Mouse (Mus musculus): ENCODE results near the gene Cubn. TPM values are rescaled to one million over a fixed set of nuclear protein-coding genes. Genes with fewer than 3 reads are reported as not detected.

The Cubn gene
- polyA plus RNA-seq, 1 experiment from 2014 or later: 0.32 TPM

- no peak for ATAC-seq (replicated peaks; ENCODE audit: insufficient number of reproducible peaks, low FRiP score, low TSS enrichment, low read depth)
- WGBS: 94% methylated on average over 4 of the region's 4 CpGs
- Histone ChIP-seq H3K4me2 (ENCODE audit: low read depth, low read length) (no peak overlapping the region), H3K9ac (replicated peaks; ENCODE audit: low read length) (no peak overlapping the region), H3K4me1 (ENCODE audit: control insufficient read depth, insufficient read depth, low read length) (no peaks in the 10 kb centered on the region), H3K27ac (replicated peaks; ENCODE audit: low read depth, low read length) (no peak overlapping the region), H3K36me3 (replicated peaks; ENCODE audit: control insufficient read depth, insufficient read depth, low read depth, low read length) (no peaks in the 10 kb centered on the region), H3K4me3 (ENCODE audit: low read depth, low read length) (no peak overlapping the region), H3K27me3 (ENCODE audit: control insufficient read depth, insufficient read depth, low read length) (no peaks in the 10 kb centered on the region), H3K9me3 (replicated peaks; ENCODE audit: control insufficient read depth, low read length) (no peaks in the 10 kb centered on the region)
- DNase-seq (ENCODE audit: low spot score): no peak
Observed at GRCm38 (mm10) chr2:13268681-13269293, 222.8 kb downstream of the Cubn start.

- no peak overlapping the region for H3K4me3 ChIP-seq (ENCODE audit: low read depth, low read length)
- no peak overlapping the region for H3K4me2 ChIP-seq (ENCODE audit: low read depth, low read length)
- DNase-seq (ENCODE audit: low spot score): peak; percentile 76
- no peak for ATAC-seq (replicated peaks; ENCODE audit: insufficient number of reproducible peaks, low FRiP score, low TSS enrichment, low read depth)
- 47% methylated on average over 4 of the region's 4 CpGs for WGBS
- no peak overlapping the region for H3K9ac ChIP-seq (replicated peaks; ENCODE audit: low read length)
- H3K36me3 ChIP-seq (replicated peaks; ENCODE audit: control insufficient read depth, insufficient read depth, low read depth, low read length): no peaks in the 10 kb centered on the region
- H3K27ac ChIP-seq (replicated peaks; ENCODE audit: low read depth, low read length): no peak overlapping the region
- H3K27me3 ChIP-seq (ENCODE audit: control insufficient read depth, insufficient read depth, low read length): no peaks in the 10 kb centered on the region
- no peaks in the 10 kb centered on the region for H3K9me3 ChIP-seq (replicated peaks; ENCODE audit: control insufficient read depth, low read length)
- no peaks in the 10 kb centered on the region for H3K4me1 ChIP-seq (ENCODE audit: control insufficient read depth, insufficient read depth, low read length)
Observed at GRCm38 (mm10) chr2:13264875-13265274, 226.7 kb downstream of the Cubn start.

- no peak for DNase-seq (ENCODE audit: low spot score)
- Histone ChIP-seq H3K36me3 (replicated peaks; ENCODE audit: control insufficient read depth, insufficient read depth, low read depth, low read length) (no peaks in the 10 kb centered on the region), H3K4me1 (ENCODE audit: control insufficient read depth, insufficient read depth, low read length) (no peaks in the 10 kb centered on the region), H3K27ac (replicated peaks; ENCODE audit: low read depth, low read length) (no peak overlapping the region), H3K4me2 (ENCODE audit: low read depth, low read length) (no peak overlapping the region), H3K27me3 (ENCODE audit: control insufficient read depth, insufficient read depth, low read length) (no peaks in the 10 kb centered on the region), H3K9ac (replicated peaks; ENCODE audit: low read length) (no peak overlapping the region), H3K9me3 (replicated peaks; ENCODE audit: control insufficient read depth, low read length) (no peaks in the 10 kb centered on the region), H3K4me3 (ENCODE audit: low read depth, low read length) (no peak overlapping the region)
- no peak for ATAC-seq (replicated peaks; ENCODE audit: insufficient number of reproducible peaks, low FRiP score, low TSS enrichment, low read depth)
- WGBS: 73% methylated on average over 4 of the region's 4 CpGs
Observed at GRCm38 (mm10) chr2:13263150-13263549, 228.5 kb downstream of the Cubn start.

- H3K9me3 ChIP-seq (replicated peaks; ENCODE audit: control insufficient read depth, low read length): no peaks in the 10 kb centered on the region
- H3K27me3 ChIP-seq (ENCODE audit: control insufficient read depth, insufficient read depth, low read length): no peaks in the 10 kb centered on the region
- no peaks in the 10 kb centered on the region for H3K36me3 ChIP-seq (replicated peaks; ENCODE audit: control insufficient read depth, insufficient read depth, low read depth, low read length)
- no peak overlapping the region for H3K4me3 ChIP-seq (ENCODE audit: low read depth, low read length)
- ATAC-seq (replicated peaks; ENCODE audit: insufficient number of reproducible peaks, low FRiP score, low TSS enrichment, low read depth) (no peak), DNase-seq (ENCODE audit: low spot score) (no peak)
- H3K4me1 ChIP-seq (ENCODE audit: control insufficient read depth, insufficient read depth, low read length): no peaks in the 10 kb centered on the region
- H3K4me2 ChIP-seq (ENCODE audit: low read depth, low read length): no peak overlapping the region
- no peak overlapping the region for H3K9ac ChIP-seq (replicated peaks; ENCODE audit: low read length)
- WGBS: 73% methylated on average over 2 of the region's 2 CpGs
- no peak overlapping the region for H3K27ac ChIP-seq (replicated peaks; ENCODE audit: low read depth, low read length)
Observed at GRCm38 (mm10) chr2:13258606-13259005, 233.0 kb downstream of the Cubn start.

- H3K4me2 ChIP-seq (ENCODE audit: low read depth, low read length): no peak overlapping the region
- no peak overlapping the region for H3K4me3 ChIP-seq (ENCODE audit: low read depth, low read length)
- H3K27me3 ChIP-seq (ENCODE audit: control insufficient read depth, insufficient read depth, low read length): no peaks in the 10 kb centered on the region
- H3K36me3 ChIP-seq (replicated peaks; ENCODE audit: control insufficient read depth, insufficient read depth, low read depth, low read length): no peaks in the 10 kb centered on the region
- ATAC-seq (replicated peaks; ENCODE audit: insufficient number of reproducible peaks, low FRiP score, low TSS enrichment, low read depth) (no peak), DNase-seq (ENCODE audit: low spot score) (no peak)
- H3K4me1 ChIP-seq (ENCODE audit: control insufficient read depth, insufficient read depth, low read length): no peaks in the 10 kb centered on the region
- no peak overlapping the region for H3K27ac ChIP-seq (replicated peaks; ENCODE audit: low read depth, low read length)
- H3K9me3 ChIP-seq (replicated peaks; ENCODE audit: control insufficient read depth, low read length): no peaks in the 10 kb centered on the region
- H3K9ac ChIP-seq (replicated peaks; ENCODE audit: low read length): no peak overlapping the region
- WGBS: 64% methylated on average over 9 of the region's 9 CpGs
Observed at GRCm38 (mm10) chr2:13240711-13241110, 250.9 kb downstream of the Cubn start.

- no peaks in the 10 kb centered on the region for H3K36me3 ChIP-seq (replicated peaks; ENCODE audit: control insufficient read depth, insufficient read depth, low read depth, low read length)
- no peak for ATAC-seq (replicated peaks; ENCODE audit: insufficient number of reproducible peaks, low FRiP score, low TSS enrichment, low read depth)
Observed at GRCm38 (mm10) chr2:13237140-13237901, 254.3 kb downstream of the Cubn start.

GRCm38 (mm10) chr2:13235696-13236095, 255.9 kb downstream of the Cubn start:
- no peak for ATAC-seq (replicated peaks; ENCODE audit: insufficient number of reproducible peaks, low FRiP score, low TSS enrichment, low read depth)
- Histone ChIP-seq H3K9ac (replicated peaks; ENCODE audit: low read length) (no peak overlapping the region), H3K36me3 (replicated peaks; ENCODE audit: control insufficient read depth, insufficient read depth, low read depth, low read length) (no peaks in the 10 kb centered on the region), H3K27me3 (ENCODE audit: control insufficient read depth, insufficient read depth, low read length) (no peaks in the 10 kb centered on the region), H3K9me3 (replicated peaks; ENCODE audit: control insufficient read depth, low read length) (no peaks in the 10 kb centered on the region), H3K4me1 (ENCODE audit: control insufficient read depth, insufficient read depth, low read length) (no peaks in the 10 kb centered on the region), H3K4me2 (ENCODE audit: low read depth, low read length) (no peak overlapping the region), H3K4me3 (ENCODE audit: low read depth, low read length) (no peak overlapping the region), H3K27ac (replicated peaks; ENCODE audit: low read depth, low read length) (no peak overlapping the region)
- DNase-seq (ENCODE audit: low spot score): no peak
- WGBS: 70% methylated on average over 5 of the region's 5 CpGs

More at GRCm38 (mm10) chr2:13237140-13237901, 254.3 kb downstream of the Cubn start:
- no peak overlapping the region for H3K9ac ChIP-seq (replicated peaks; ENCODE audit: low read length)
- H3K4me3 ChIP-seq (ENCODE audit: low read depth, low read length): no peak overlapping the region
- H3K9me3 ChIP-seq (replicated peaks; ENCODE audit: control insufficient read depth, low read length): no peaks in the 10 kb centered on the region
- DNase-seq (ENCODE audit: low spot score): peak; percentile 80
- H3K27me3 ChIP-seq (ENCODE audit: control insufficient read depth, insufficient read depth, low read length): no peaks in the 10 kb centered on the region
- H3K4me2 ChIP-seq (ENCODE audit: low read depth, low read length): no peak overlapping the region
- no peak overlapping the region for H3K27ac ChIP-seq (replicated peaks; ENCODE audit: low read depth, low read length)
- 74% methylated on average over 8 of the region's 8 CpGs for WGBS
- no peaks in the 10 kb centered on the region for H3K4me1 ChIP-seq (ENCODE audit: control insufficient read depth, insufficient read depth, low read length)

- H3K9ac ChIP-seq (replicated peaks; ENCODE audit: low read length): no peak overlapping the region
- H3K4me3 ChIP-seq (ENCODE audit: low read depth, low read length): no peak overlapping the region
- H3K4me1 ChIP-seq (ENCODE audit: control insufficient read depth, insufficient read depth, low read length): no peaks in the 10 kb centered on the region
- H3K9me3 ChIP-seq (replicated peaks; ENCODE audit: control insufficient read depth, low read length): no peaks in the 10 kb centered on the region
- 89% methylated on average over 10 of the region's 10 CpGs for WGBS
- H3K36me3 ChIP-seq (replicated peaks; ENCODE audit: control insufficient read depth, insufficient read depth, low read depth, low read length): no peaks in the 10 kb centered on the region
- ATAC-seq (replicated peaks; ENCODE audit: insufficient number of reproducible peaks, low FRiP score, low TSS enrichment, low read depth): no peak
- no peaks in the 10 kb centered on the region for H3K27me3 ChIP-seq (ENCODE audit: control insufficient read depth, insufficient read depth, low read length)
- no peak for DNase-seq (ENCODE audit: low spot score)
- H3K4me2 ChIP-seq (ENCODE audit: low read depth, low read length): no peak overlapping the region
- H3K27ac ChIP-seq (replicated peaks; ENCODE audit: low read depth, low read length): no peak overlapping the region
Observed at GRCm38 (mm10) chr2:13234796-13235195, 256.8 kb downstream of the Cubn start.

Data from embryonic facial prominence, embryonic 11.5 days (tissue).